Mouse (Mus musculus): Measurements from ENCODE around the gene Hmgcs2. TPM values are rescaled to one million over a fixed set of nuclear protein-coding genes. Genes with fewer than 3 reads are reported as not detected.
A peak's percentile ranks its signal among the peaks of the same experiment; 100 is the strongest.

The Hmgcs2 gene
- total and polyA plus RNA-seq, 3 experiments: not detected

DNA sequence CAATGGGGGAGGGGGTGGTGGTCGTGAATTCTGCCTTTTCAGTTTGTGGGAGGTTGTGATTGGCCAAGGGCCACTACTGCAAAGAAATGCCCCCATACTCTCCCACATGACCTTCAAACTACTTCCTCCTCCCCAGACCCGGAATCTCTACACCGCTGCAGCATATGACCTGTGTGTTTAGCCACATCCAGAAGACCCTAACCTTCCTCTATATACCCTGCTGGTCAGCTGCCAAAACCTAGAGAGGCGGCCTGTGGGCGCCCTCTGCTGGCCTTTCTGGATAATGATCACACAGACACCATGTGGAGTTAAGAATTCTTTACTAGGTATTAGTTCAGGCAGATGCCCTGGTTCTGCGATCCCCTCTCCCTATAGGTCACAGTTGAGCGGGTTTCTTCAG, 32.6 kb downstream of the Hmgcs2 start:
- in situ Hi-C loops (cut with MboI; ENCODE audit: low pct_ligation_motif_present, low pct_unique_long_range_greater_than_20kb, low sequenced_read_pairs) (no loop called here), dilution Hi-C loops (cut with MboI; ENCODE audit: extremely low pct_ligation_motif_present, extremely low pct_unique_long_range_greater_than_20kb, low sequenced_read_pairs) (no loop called here)
- TF ChIP-seq TCF12 (IDR thresholded peaks at IDR 0.05; ENCODE audit: low read depth, low read length): no peak
- no peak for TF ChIP-seq ZNF384 (IDR thresholded peaks at IDR 0.05; ENCODE audit: low read depth, low read length)
- TF ChIP-seq MAFK (IDR thresholded peaks at IDR 0.05; ENCODE audit: insufficient replicate concordance, low read length): no peak
- TF ChIP-seq RAD21 (IDR thresholded peaks at IDR 0.05; ENCODE audit: low read depth, low read length): peak; percentile 49
- TF ChIP-seq ZMIZ1 (IDR thresholded peaks at IDR 0.05; ENCODE audit: low read depth, low read length): no peak
- TF ChIP-seq CTCF (conservative IDR thresholded peaks at IDR 0.05 in 1 of 2, IDR thresholded peaks at IDR 0.05 in 1 of 2; ENCODE audit: low read depth in 2 of 2, low read length in 2 of 2): peak; percentile 15 to 65; a peak in 2 of 4 replicates
- peak; percentile 45 for TF ChIP-seq SMC3 (IDR thresholded peaks at IDR 0.05; ENCODE audit: low read depth, low read length)
- Histone ChIP-seq H3K4me3 (replicated peaks in 1 of 3; ENCODE audit: low read depth in 2 of 3, low read length in 2 of 3, poor library complexity in 1 of 3) (no peak overlapping the region), H3K9me3 (replicated peaks; ENCODE audit: low read length) (peaks cover 2% of the 10 kb centered on the region), H3K27ac (ENCODE audit: insufficient read depth, low read depth) (no peak overlapping the region), H3K79me2 (replicated peaks; ENCODE audit: control insufficient read depth, extremely low read depth, insufficient read depth, poor library complexity, severe bottlenecking) (no peaks in the 10 kb centered on the region), H3K4me2 (ENCODE audit: insufficient read depth, low read depth, poor library complexity, severe bottlenecking) (no peak overlapping the region), H3K27me3 (replicated peaks) (no peaks in the 10 kb centered on the region), H3K9ac (ENCODE audit: insufficient read depth, low read depth) (no peak overlapping the region), H3K4me1 (ENCODE audit: control insufficient read depth in 1 of 2, insufficient read depth in 2 of 2) (no peaks in the 10 kb centered on the region), H3K36me3 (replicated peaks in 1 of 2; ENCODE audit: control insufficient read depth in 1 of 2, insufficient read depth in 1 of 2, low read length in 1 of 2) (peaks cover 46 to 55% of the 10 kb centered on the region in 2 experiments)
- DNase-seq (ENCODE audit: extremely low read depth): peak; percentile 44

DNA sequence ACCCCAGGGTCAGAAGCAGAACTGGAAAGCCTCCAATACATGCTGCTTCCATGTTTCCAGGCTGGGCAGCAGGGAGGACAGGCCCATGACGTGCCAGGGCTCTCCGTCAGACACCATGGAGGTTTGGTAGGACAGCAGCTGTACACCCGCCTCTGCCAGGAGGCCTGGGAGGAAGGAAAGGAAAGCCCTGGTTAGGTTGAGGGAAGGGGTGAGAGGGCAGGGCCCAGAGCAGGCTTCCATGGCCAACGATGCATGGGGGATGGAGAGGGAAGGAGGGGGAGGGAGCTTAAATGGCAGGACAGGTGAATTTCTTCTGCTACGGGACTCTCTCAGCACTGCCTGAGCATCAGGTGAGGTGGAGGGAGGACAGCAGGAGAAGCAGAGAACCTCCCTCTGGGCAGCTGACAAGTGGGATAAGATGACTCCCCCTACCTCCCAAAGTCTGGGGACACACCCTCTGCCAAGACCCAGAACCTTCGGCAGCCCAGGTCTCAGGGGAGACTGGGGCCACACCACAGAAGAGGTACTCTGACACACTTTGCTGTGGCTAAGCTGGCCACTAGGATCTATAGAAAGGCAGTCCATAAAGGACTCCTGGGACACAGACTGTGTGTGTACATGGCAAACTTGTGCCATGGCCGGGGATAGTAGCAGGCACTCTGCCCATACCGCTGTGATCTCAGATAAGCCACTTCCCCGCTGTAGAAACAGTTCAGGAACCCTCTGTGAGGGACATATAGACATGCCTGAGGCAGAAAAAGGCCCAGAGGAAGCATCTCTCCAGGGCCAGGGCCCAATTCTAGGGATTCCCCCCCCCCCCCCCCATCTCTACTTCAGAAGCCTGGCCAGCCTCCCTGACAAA, 33.3 kb downstream of the Hmgcs2 start:
- Histone ChIP-seq H3K4me2 (ENCODE audit: insufficient read depth, low read depth, poor library complexity, severe bottlenecking) (no peak overlapping the region), H3K36me3 (replicated peaks in 1 of 2; ENCODE audit: control insufficient read depth in 1 of 2, insufficient read depth in 1 of 2, low read length in 1 of 2) (peaks cover 53 to 61% of the 10 kb centered on the region in 2 experiments), H3K27ac (ENCODE audit: insufficient read depth, low read depth) (no peak overlapping the region), H3K79me2 (replicated peaks; ENCODE audit: control insufficient read depth, extremely low read depth, insufficient read depth, poor library complexity, severe bottlenecking) (no peaks in the 10 kb centered on the region), H3K9me3 (replicated peaks; ENCODE audit: low read length) (no peaks in the 10 kb centered on the region), H3K27me3 (replicated peaks) (no peaks in the 10 kb centered on the region), H3K4me1 (ENCODE audit: control insufficient read depth in 1 of 2, insufficient read depth in 2 of 2) (no peaks in the 10 kb centered on the region), H3K9ac (ENCODE audit: insufficient read depth, low read depth) (no peak overlapping the region), H3K4me3 (replicated peaks in 1 of 3; ENCODE audit: low read depth in 2 of 3, low read length in 2 of 3, poor library complexity in 1 of 3) (no peak overlapping the region)
- in situ Hi-C loops (cut with MboI; ENCODE audit: low pct_ligation_motif_present, low pct_unique_long_range_greater_than_20kb, low sequenced_read_pairs) (no loop called here), dilution Hi-C loops (cut with MboI; ENCODE audit: extremely low pct_ligation_motif_present, extremely low pct_unique_long_range_greater_than_20kb, low sequenced_read_pairs) (no loop called here)
- no peak for TF ChIP-seq MYC (IDR thresholded peaks at IDR 0.05; ENCODE audit: low read depth, low read length)
- no peak for TF ChIP-seq HCFC1 (IDR thresholded peaks at IDR 0.05; ENCODE audit: low read depth, low read length)
- no peak for DNase-seq (ENCODE audit: extremely low read depth)

DNA sequence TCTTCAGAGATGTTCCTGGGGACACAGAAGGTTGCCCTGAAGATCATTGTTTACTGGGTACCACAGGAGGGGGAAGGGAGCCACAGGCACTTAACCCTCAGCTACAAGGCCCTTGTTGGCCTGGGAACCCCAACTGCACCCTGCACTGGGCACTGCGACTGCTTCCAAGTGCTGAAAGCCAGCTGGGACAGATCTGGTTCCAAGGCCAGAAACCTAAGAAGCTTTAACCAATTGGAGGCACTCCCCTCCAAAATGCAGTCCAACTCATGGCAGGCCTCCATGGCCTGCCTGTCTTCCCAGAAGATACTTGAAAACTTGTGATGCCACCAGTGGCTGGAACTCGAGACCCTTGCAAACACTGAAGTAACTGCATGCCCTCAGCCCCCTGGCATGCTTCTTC, 34.9 kb downstream of the Hmgcs2 start:
- Histone ChIP-seq H3K36me3 (replicated peaks in 1 of 2; ENCODE audit: control insufficient read depth in 1 of 2, insufficient read depth in 1 of 2, low read length in 1 of 2) (peaks cover 69 to 78% of the 10 kb centered on the region in 2 experiments), H3K4me1 (ENCODE audit: control insufficient read depth in 1 of 2, insufficient read depth in 2 of 2) (0 out of 4 replicates have a peak, but pooled peaks cover 0 to 5% of the 10 kb centered on the region in 2 experiments), H3K9ac (ENCODE audit: insufficient read depth, low read depth) (no peak overlapping the region), H3K27ac (ENCODE audit: insufficient read depth, low read depth) (no peak overlapping the region), H3K9me3 (replicated peaks; ENCODE audit: low read length) (no peaks in the 10 kb centered on the region), H3K4me3 (replicated peaks in 1 of 3; ENCODE audit: low read depth in 2 of 3, low read length in 2 of 3, poor library complexity in 1 of 3) (no peak overlapping the region), H3K27me3 (replicated peaks) (no peaks in the 10 kb centered on the region), H3K4me2 (ENCODE audit: insufficient read depth, low read depth, poor library complexity, severe bottlenecking) (no peak overlapping the region), H3K79me2 (replicated peaks; ENCODE audit: control insufficient read depth, extremely low read depth, insufficient read depth, poor library complexity, severe bottlenecking) (no peaks in the 10 kb centered on the region)
- dilution Hi-C loops (cut with MboI; ENCODE audit: extremely low pct_ligation_motif_present, extremely low pct_unique_long_range_greater_than_20kb, low sequenced_read_pairs): no loop called here
- no peak for DNase-seq (ENCODE audit: extremely low read depth)
- no peak for TF ChIP-seq SIN3A (IDR thresholded peaks at IDR 0.05; ENCODE audit: low read length)
- TF ChIP-seq ZKSCAN1 (IDR thresholded peaks at IDR 0.05; ENCODE audit: borderline replicate concordance, low read depth, low read length): no peak
- no peak for TF ChIP-seq CHD1 (IDR thresholded peaks at IDR 0.05; ENCODE audit: low read depth, low read length)
- TF ChIP-seq E2F4 (IDR thresholded peaks at IDR 0.05; ENCODE audit: insufficient replicate concordance, low read depth, low read length): no peak
- TF ChIP-seq JUN (IDR thresholded peaks at IDR 0.05; ENCODE audit: insufficient read depth, low read depth, low read length): no peak
- no peak for TF ChIP-seq NRF1 (IDR thresholded peaks at IDR 0.05; ENCODE audit: low read depth, low read length)
- no peak for TF ChIP-seq MXI1 (IDR thresholded peaks at IDR 0.05; ENCODE audit: low read depth, low read length)
- TF ChIP-seq POLR2A (IDR thresholded peaks at IDR 0.05; ENCODE audit: low read depth, low read length): no peak
- in situ Hi-C loops (cut with MboI; ENCODE audit: low pct_ligation_motif_present, low pct_unique_long_range_greater_than_20kb, low sequenced_read_pairs): no loop called here

Measured in CH12.LX (cell line).